Mouse (Mus musculus) frontal cortex, postnatal 14 days (tissue): ENCODE measurements around the gene Ptprm.

Source experiments
- DNase-seq, 2 experiments: peaks; one replicate each; pipeline ENCODE4 v3.0.0; 2022; ENCODE audit warnings: low spot score in 2 of 2

Gene Ptprm

DNA sequence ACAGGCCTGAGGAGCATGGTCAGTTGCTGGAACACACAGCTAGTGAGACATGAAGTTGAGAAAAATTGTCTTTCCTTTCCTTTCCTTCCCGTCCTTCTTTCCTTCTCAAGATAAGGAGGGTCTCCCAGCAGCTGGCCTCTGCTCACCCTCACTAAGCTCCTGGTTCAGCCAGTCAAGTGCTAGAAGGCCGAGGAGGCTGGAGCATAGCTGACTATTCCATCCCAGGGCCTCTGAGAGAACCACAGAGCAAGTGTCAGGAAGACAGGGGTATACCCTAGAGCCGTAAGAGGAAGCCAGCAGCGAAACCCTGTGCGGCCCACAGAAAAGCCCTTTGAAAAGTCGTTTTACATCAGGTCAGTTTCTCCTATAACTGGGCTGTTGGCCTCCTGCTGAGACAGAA, 624.3 kb downstream of the Ptprm start:
- no peak for DNase-seq

DNA sequence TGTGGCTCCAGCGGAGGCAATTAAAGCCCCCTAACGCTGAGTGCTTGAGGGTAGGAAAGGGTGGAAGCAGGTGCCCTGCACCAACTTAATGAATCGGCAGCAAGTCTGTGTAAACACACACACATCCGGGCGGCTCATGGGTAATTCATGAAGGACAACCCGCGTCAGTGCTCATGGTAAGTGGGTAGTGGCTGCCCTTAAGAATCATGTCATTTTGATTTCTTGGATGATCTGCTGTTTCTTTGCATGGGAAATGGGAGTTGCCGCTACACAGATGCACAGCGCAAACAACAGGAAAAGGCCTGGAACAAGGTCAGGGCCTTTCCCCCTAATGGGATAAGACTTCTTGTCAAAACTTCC, 633.3 kb downstream of the Ptprm start:
- DNase-seq: no peak

DNA sequence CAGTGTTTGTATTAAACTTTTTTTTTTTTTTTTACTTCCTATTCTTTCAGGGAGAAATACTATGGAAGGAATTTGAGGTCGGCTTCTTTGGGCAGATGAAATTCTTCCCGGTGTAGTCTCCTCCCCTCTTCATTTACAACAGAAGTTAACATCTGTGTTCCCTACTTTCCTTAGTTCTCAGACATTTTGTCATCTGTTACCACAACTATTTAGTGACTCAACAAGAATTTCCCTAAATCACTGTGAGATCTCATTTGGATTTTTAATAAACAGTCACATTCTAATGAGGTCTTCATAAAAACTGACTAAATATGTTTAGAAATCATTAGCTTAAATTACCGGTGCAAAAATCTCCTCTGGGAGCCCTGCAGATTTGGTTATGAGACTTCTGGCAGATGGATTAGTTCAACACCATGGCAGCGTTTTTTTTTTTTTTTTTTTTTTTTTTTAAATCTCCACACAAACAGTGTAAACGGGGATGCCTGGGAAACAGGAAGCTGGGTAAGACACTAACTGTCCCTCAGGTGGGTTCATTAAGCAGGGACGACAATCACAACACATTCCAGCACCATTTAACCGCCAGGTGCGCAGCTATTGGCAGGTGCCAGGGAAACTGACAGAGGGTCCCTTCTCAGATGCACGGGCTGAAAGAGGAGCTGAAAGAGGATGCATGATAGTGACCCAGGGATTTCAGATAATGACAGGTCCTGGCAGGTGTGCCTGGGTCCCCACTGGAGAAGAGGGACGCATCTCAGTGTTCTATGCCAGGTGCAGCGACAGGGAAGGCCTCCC, 633.9 kb downstream of the Ptprm start:
- no peak for DNase-seq

DNA sequence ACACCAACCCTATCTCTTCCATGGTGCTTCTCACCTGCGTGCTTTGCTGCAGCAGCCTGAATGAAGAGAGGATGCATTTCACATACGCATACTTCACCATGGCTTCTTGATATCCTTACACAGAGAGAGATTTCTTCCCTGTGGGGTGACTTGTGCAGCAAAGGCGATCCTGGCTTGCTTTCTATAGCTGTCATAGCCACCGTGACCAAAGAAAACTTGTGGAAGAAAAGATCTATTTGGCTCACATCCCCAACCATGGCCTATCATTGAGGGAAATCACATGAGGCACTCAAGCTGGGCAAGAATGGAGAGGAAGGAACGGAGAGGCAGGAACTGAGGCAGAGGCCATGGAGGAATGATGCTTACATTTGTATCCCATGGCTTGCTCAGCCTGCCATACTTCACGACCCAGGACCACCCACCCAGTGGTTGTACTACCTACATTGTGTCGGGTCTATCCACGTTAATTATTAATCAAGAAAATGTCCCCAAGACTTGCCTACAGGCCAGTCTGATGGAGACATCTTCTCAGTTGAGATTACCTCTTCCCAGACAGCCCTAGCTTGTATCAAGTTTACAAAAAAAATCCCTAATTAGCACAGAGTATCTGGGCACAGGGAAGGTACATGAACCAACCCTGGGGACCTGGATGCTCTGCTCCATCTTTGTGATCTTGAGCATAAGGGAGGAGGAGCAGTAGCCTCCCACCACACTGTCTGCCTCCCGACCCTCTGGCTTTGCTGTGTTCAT, 641.6 kb downstream of the Ptprm start:
- no peak for DNase-seq

DNA sequence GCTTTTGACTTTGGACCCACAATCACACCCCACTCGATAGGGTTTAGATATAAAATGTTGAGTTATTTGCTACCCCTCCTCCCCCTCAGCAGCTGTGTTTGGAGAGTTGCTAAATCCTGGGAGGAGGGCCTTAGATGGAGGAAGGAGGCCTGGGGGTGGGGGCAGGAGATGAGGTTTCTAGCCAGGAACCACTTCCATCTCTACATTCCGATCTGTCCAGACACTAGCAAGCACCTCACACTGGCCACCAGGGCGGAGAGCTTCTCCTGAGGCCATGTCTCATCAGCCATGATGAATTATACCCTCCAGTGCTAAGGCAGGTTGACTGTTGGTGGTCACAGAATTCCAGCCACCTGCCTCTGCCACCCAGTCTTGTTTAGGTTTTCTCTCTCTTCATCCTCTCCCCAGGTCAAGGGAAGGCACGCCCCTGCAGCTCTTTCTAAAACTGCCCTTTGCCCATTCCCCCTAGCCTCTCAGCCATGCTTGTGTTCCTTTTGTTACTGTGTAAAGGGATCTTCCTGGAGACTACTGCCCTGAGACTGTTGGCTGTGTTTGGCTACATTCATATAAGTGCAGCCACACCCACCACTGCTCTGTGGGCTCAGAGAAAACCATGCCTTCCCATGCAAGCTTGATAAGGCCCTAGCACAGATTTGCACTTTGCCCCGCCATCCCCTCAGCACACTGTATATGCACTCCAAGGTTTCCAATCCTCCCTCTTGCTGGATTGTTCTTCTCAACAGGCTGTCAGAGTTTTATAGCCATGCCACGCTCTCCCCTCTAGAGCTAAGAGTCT, 642.8 kb downstream of the Ptprm start:
- no peak for DNase-seq

DNA sequence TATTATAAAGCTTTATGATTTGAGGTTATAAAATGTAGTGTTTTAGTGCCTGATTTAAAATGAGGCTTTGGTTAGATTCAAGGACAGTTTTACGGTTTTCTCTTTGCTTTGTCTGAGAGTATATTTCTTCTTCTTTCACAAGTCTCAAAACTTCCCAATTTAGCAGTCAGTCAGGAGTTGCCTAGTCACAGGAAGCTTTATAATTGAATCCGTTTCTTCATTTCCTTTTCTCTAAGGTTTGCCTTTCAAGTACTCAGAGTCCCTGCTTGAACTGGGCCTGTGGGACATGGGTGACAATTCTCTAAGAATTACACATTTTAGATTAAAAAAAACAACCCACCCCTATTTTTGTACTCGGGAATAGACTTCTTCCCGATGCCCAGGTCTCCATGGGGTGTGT, 643.7 kb downstream of the Ptprm start:
- DNase-seq: no peak

DNA sequence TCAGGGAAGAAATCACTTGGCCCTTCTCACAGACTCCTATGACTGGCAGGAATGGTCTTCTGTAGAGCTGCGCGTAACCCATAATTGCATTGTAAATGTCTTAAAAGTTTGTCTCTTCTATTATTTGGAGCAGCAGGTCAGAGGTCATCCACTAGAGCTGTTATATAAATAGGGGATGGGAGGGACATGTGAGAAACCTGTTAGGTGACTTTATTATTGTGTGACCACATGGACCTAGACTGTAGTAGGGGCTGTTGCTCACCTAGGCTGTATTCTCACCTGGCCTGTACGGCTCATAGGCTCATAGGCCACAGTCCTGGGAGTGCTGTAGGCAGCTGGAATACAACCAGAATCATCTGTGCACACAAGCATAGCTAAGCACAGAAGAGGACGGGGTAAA, 645.5 kb downstream of the Ptprm start:
- no peak for DNase-seq

DNA sequence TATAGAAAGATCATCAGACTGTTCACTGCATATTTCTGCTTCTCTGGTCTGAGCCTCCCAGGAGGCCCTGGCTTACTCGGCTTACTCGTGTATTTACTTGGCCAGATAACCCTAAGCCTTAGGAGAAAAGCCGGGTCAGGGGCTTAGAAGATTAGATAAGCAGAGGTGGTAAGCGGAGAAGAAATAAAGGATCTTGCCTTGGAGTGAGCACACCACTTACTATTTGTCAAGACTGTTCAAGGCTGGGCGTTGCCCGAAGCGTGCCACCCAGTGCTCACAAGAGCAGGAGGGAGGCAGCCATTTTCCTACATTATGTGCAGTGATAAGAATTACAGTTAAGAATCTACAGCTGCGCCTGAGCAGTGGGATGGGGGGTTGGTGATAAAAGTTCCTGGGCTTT, 646.6 kb downstream of the Ptprm start:
- DNase-seq: no peak

DNA sequence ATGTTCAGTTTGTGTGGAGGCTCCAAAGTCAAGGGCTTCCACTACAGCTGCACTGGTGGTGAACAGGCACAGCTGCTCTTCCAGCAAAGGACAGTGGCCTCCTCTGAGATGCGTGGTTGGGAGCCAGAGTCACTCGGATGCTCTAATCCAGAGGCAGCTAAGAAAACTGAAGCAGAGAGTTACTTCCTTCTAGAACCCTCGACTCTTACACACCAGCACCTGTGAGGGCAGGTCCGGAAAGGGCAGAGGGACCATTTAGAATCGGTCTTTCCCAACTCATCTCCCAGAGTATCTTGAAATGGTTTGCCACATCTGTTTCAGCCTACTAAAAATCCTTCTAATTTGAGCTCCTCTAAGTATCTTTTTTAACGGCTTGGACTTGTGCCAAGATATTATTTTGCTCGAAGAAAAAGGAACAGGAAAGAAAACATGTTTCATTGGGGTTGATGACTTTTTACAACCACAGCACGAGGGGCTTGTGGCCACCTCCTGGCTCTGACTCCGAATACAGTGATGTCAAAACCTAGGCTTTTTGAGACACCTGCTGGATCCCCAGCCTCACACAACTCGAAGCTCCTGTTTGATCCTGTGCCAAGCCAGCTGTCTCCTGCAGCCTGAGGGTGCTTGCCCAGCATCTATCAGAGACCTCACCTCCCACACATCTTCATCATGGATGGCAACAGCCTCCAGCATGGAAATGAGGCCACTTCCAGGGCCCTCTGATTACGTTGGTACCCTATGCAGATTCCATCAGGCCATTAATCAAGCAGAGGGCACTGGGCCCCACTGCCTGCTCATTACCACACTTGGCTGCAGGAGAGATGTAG, 652.7 kb downstream of the Ptprm start:
- DNase-seq: no peak

DNA sequence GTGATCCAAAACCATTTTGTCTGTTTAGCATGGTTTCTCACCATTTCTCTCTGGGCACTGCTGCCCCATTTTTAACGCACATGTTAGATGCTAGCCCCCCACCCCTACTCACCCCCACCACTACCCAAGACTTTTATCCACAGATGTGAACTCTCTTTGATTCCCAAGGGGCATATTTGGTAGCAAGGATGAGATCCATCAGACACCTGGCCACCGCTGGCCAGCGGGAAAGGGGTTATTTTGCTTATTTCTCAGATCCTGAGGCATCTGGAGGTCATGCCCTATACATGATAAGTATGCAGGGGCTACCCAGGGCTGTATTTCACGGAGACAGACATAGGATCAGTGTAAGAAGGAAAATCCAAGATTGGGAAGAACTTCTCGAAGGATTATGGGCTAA, 654.4 kb downstream of the Ptprm start:
- DNase-seq: no peak

DNA sequence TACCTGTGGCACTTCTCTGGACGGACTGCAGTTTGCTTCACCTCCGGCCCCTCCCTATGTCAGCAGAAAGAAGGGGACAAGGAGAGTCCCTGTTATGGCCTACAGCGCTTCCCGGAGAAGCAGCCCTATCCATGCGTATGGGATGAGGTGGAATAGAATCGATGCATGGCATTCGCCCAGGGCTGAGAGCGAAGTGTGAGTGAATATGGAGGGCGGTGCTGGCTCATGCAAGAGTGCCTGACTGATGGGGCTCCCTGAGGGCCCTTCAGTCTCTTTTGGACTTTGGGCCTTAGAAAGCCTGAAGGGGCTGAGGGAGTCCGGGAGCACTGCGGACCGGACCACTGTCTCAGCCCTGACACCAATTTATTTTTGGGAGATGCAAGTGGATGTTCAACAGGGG, 656.6 kb downstream of the Ptprm start:
- DNase-seq: no peak

DNA sequence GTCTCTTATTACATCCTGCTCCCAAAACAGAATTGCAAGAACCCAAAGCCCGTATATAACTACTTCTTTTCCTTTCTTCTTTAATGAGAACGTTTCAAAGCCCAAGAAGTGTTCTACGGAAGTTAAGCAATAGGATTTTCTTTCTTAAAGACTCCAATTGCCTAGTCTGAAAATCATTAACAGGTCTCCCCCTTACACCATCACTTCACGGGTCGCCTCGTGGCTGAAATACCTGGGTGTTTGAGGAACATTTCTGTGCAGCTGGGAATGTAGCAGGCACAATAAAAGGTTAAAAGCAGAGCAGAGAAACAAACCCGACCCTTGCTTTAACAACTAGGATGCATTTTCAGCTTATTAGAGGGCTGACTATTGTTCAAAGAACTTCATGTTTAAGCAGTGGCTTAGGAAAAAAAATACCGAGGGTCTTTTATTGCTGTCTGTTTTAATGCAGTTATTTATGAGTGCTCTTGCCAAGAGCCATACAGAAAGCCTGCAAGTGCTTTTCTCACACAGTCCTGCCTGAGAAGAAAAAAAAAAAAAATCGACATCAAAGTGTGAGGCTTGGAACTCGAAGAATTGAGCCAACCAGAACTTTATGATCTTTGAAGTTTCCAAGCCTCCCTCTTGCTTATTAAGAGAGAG, 657.6 kb downstream of the Ptprm start:
- no peak for DNase-seq

DNA sequence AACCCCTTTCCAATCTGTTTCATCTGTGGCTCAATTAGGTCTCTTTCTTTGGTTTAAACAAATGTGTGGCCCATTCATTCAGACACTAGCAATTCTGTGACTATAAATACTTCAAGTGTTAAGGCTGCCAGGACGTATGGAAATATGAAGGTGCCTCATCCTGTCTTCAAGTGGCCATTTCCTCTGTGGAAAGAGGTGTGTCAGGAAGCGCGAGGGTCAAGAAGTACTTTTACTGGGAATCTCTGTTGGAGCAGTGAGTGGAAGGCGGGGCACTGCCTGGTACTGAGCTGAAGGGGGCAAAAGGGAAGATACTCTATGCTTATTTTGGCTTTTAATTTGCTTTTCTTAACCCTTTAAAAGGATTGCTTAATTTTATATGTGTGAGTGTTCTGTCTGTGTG, 659.9 kb downstream of the Ptprm start:
- DNase-seq: no peak

DNA sequence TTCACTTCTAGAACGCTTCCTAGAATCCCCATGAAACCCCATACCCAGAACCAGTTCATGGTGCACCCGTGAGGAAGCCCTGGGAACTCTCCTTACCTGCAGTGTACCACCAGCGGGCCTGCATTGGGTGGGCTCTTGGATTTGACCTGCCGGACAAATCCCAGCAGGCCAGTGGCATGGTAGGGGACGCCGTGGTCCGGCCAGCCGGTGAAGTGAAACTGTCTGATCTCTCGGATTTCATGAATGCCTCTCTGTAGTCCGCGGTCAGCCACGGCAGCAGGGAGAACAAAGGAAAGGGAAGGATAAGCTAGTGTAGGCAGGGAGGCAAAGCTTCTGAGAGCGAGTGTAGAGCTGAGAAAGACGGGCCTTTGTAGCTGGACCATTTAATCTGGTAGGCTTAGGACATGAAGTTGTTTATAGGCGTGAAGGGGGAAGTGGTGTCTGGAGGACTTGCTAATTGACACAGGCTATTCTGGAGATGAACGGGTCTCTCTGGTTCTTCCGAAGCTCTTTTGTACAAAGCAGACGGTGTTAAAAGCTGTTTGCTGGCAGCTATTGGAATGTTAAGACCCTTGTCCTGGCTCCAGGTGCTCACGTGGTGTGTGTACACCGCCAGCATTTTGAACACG, 660.5 kb downstream of the Ptprm start:
- DNase-seq: no peak

DNA sequence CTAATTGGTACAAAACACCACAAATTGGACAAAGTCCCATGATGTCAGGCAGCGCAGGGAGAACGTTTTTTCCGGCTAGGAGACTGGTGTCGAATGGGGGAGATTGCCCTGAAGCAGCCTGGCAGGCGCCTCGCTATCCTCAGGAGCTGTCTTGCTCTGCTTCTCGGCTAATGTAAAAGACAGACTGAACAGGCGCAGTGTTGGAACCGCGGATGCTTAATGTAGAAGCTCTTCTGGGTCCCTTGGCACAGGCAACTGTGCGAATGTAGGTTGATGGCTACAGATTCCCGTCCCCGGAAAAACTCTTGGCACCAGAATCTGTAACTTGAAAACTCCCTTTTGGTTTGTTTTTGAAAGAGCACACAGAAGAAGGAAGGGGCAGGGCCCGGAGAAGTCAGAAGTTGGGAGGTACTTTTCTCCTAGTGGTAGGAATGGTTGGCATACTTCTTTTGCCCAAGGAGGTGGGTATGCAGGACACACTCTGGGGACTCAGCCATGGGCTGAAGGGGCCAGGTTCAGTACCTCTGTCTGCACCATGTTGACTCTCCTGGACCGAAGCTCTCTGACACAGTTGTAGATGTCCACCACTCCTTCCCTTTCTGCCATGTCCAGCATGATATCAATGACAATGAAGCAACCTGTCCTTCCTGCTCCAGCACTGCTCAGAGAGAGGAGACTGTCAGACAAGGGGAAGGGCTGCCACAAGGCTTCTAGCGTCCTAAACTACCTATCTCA, 661.1 kb downstream of the Ptprm start:
- DNase-seq: no peak

DNA sequence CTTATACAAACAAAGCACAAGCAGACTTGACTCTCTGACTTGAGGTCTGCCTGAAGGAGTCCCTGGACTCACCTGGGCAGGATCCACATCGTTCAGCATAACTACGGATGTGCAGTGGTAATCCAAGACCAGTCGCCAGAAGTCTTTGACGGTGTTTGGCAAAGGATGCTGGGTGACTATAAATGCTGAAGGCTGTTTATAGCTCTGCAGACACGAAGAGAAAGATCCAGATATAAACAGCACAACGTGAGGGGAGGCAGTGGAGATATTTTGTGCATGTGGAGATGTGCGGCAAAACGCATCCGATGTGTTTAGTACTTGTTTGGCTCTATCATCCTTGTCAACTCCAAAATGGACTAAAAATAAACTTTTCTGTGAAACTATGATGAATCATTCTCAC, 666.1 kb downstream of the Ptprm start:
- no peak for DNase-seq

DNA sequence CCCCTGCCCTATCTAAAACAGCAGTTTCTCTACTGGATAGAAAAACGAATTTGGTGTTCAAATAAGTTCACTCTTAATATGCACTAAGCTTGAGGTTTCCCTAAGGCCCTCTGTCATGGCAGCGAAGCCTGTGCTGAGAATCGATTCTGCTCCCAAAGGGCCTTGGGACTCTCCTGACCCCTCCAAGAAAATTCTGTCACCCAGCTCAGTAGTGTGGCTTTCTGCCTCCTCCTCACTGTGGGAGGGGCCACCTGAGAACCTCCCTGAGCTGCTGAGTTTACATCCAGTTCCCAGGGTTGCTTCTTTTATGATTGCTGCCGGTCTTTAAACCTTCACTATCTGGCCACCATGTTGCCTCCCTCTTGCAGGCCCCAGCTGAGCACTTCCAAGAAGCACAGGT, 666.7 kb downstream of the Ptprm start:
- DNase-seq: no peak

DNA sequence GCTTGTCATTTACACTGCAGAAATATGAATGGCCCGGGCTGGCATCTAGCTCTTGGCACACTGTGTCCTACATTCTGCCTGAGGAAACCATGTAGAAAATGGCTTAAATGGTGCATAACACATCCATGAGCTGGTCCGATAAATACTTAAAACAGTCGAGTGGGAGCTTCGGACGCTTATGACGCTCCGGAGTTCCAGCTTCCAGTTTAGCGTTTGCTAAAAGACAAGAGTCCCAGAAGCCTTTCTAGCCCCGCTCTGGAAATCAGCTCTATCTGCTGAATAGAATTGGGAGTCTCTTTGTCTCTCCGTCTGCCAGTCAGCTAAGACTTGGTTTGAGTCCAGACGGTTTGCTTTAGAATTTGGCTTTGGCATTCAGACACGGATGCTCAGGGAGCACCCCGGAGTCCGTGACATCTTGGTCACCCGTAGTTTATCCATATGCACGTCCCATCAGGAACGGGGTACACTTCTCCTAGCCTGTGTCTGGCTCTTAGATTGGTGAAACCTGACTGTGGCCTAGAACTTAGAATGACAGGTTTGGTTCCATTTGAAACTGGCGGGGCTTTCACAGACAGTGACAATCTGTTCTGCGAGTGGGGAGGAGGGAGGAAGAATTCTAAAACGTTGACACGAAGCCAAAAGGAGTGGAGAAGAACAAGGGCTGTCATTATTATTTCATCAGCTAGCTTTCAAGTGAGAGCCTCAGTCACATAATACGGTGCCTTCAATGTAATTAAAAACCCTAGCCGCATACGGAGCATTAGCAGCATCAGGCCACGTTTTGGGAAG, 667.4 kb downstream of the Ptprm start:
- no peak for DNase-seq

DNA sequence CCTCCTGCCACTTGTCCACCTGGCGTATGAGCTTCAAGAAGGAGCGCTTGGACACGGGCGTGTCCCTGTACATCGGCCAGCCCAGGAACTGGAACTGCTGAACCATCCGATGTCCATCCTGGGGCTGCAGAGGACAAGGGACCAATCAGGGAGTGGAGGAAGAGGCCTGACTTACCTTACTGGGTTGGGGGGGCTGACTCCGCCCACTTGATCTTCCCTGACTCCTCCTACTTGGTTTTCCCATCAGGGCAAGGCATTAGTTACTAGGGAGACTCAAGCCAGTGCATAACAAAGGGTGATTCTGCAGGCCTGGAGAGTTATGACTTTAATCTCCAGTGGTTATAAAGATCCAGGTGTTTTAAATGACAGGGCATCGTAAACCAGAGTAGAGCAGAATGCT, 670.8 kb downstream of the Ptprm start:
- DNase-seq: no peak
